Mouse (Mus musculus) right cerebral cortex, postnatal 25 days (tissue): ENCODE data around the gene 2300009A05Rik.
A peak's percentile ranks its signal among the peaks of the same experiment; 100 is the strongest.

Experiments
- DNase-seq: peaks from one replicate; pipeline ENCODE4 v3.0.0; 2022

The 2300009A05Rik gene

DNA sequence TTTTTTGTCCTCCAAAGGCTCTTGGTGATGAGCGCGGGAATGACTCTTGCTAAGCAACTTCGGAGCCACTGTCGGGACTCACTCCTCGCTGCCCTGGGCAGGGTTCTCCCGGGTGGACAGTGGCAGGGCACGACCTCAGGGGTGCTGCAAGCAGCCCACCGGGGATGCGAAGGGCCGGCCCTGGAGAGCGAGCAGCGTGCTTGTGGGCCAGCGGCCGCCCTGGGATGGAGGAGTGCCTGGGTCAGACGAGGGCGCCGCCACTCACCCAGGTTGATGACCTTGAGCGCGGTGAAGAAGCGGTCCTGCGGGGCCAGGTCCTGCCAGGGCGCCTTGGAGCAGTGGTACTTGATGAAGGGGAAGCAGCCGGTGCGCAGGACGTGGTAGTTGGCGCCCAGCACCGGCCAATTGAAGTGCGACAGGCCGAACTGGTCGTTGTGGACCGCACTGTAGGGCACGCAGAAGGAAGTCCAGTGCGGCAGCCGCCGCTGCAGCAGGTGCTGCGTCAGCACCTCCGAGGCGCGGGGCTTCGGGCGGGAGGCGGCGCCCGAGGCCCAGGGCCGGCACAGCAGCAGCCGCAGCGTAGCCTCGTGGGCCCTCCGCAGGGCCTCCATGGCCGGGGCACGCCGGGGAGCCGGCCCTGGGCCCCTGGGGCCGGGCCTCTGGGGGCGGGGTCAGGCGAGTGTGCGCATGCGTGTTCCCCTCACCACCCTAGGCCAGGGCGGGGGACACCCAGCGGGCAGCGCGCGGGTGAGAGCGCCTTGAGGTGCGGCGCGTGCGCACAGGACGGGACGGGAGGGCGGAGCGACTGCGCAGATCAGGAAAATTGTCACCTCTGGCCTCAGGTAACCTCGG, at the start of gene 2300009A05Rik:
Gene 2300009A05Rik, minus strand, starts transcription at position 636 of the 852 bp plus-strand sequence.
- peak; percentile 95 for DNase-seq

DNA sequence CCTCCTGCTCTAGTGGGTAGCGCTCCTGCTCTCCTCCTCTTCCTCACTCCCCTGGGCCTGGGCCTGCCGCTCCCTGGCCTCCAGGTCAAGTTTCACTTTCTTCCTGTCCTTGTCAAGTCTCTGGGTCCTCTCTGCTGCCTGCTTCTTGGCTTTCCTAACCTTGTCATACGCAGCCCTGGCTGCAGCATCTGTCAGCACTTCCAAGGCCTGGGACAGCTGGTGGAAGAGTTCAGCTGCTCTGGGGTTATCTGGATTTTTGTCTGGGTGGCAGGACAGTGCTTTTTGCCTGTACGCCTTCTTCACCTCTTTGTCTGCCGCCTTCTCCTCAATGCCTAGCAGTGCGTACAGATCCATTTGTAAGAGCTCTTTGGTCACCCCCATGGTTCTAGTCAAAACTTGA, 44.6 kb upstream of the 2300009A05Rik start:
- DNase-seq = no peak

DNA sequence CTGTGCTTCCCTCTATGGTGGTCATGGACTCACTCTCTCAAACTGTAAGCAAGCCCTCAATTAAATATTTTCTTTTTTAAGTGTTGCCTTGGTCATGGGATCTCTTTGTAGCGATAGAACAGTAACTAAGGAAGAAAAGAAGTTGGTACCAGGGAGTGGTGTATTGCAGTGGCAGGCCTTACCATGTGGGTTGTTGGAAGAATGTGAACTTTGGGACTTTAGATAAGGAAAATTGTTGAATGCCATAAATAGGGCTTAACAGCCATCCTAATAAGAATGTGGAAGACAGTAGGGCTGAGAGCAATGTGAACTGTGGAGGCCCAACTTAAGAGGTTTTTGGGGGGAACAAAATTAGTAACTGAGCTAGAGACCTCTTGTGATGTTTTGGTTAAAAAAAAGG, 31.6 kb upstream of the 2300009A05Rik start:
- DNase-seq = no peak

DNA sequence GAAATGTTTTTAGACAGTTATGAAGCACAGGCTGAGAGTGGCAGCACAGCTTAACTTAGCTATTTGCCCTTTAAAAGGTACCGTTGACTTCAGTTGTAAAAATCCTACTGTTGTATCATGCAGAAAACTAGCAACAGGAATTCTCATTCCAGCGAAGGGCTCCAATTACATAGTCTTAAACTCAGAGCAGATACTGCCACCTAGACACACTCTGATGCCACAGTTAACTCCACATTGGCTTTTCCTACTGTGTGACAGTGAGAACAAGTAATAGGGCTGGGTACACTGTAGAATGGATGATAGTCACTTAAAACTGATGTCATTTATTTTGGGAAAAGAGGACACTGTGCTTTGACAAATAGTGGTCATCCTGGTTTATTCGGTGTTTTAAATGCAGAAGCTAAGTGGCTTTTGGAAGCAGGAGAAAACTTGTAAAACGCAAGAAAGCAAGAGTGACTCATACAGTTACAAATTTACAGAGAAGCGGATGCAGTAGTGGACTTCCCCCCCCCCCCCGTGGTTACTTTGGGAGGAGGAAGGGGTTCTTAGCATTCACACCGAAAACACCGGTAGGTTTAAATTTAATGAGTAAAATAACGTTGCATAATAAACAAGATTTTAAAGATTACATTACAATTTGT, 22.2 kb upstream of the 2300009A05Rik start:
- DNase-seq = no peak

DNA sequence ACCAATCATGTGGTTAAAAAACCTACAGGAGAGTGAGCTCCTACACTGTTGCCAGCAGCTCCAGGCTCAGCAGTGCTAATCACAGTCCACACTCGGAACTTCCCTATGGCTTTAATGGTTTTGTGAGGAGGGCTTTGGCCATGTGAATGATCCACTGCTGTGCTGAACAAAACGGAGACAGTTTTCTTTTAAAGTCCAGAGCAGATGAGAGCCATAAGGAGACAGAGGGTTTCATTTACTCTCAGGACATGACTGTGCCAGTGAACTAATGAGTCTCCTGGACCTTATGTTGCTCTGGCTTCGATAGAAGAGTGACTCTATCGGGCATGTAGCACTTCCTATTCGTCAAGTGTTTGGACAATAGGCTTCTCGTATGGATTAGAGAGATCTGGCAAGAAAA, 21.4 kb upstream of the 2300009A05Rik start:
- DNase-seq = no peak

DNA sequence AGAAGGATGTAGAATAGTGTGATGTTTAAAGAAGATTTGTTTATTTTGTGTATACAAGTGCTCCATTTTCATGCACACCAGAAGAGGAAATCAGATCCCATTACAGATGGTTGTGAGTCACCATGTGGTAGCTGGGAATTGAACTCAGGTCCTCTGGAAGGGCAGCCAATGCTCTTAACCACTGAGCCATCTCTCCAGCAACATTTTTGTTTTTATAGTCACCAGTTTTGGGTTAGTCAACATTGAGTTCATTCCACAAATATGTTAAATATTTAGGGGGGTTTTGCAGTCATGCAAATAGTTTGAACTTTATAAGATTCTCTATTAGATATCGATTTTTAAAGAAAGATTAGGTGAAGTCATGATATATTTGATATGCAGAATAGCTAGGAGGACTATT, 1.1 kb upstream of the 2300009A05Rik start:
- DNase-seq = no peak

DNA sequence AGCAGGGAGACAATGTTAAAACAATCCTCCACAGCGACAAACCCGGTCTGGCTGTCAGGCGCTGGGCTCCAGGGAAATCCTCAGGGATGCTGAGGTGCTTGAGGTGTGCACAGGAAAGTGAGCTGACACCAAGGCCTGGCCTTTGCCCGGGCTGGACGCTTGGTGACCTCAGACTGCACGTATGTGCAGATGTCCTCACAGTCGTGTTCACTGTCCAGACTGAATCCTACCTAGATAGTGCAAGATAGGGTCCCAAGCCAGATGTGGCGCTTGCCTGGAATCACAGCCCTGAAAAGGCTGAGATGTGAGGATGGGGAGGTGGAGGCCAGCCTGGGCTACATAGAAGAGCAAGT, 393 bp upstream of the 2300009A05Rik start:
- no peak for DNase-seq

DNA sequence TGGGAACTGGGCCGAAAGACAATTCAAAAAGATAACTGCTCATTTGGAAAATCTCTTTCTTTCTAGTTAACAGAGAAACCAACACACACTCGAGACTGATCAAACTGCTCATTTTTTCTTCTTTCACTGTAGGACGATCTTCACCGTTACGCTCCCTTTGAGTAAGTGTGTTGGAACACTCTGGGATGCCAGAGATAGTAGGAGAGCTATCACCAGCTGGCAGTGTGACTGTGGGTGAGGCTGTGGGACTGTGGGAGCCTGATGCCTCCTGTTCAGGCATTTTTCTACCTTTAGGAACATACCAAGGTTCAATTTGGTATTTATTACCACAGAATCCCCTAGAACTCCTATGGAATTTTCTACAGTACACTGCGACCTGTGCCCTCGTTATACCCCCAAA, 3.4 kb downstream of the 2300009A05Rik start:
- no peak for DNase-seq

DNA sequence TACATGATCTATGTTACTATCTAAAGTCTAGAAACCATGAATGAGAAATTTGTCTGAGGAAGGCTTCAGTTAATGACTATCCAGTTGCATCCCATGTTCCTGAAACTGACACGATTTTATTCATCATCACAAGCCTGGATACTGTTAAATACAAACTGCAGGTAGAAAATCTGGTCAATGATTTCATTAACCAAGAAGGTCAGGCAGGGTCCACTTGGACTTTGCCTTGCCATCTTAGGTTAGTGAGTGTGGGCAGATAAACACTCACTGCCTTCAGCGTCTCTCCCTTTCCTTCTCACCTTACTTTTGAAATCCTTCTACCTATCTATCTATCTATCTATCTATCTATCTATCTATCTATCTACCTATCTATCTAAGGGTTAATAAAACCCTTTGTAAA, 7.7 kb downstream of the 2300009A05Rik start:
- no peak for DNase-seq

DNA sequence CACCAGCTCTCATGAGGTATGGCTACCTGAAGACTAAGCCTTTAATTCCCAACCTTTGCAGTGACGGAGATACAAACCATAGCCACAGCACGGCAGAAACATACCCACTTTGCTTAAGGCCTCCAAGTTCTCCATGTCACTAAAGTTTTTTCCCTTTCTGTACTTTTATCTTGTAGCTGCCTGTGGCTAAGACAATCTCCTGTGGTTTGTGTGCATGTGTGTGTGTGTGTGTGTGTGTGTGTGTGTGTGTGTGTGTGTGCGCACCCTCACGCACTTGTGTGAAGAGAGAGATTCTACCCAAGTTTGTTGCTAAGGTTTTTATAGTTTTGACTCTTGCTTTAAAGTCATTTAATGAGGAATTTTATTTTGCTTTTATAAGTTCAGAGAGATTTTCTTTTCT, 16.3 kb downstream of the 2300009A05Rik start:
- no peak for DNase-seq

DNA sequence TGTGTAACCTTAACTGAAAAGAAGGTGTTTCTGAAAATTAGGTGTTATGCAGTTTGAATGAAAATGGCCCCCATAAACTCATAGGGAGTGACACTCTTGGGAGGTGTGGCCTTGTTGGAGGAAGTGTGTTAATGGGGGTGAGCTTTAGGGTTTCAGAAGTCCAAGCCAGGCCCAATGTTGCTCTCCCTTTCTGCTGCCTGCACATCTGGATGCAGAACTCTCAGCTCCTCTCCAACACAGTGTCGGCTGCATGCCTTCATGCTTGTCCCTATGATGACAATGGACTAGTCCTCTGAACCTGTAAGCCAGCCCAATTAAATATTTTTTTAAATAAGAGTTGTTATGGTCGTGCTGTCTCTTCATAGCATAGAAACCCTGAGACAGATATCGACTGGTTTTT, 18.7 kb downstream of the 2300009A05Rik start:
- no peak for DNase-seq

DNA sequence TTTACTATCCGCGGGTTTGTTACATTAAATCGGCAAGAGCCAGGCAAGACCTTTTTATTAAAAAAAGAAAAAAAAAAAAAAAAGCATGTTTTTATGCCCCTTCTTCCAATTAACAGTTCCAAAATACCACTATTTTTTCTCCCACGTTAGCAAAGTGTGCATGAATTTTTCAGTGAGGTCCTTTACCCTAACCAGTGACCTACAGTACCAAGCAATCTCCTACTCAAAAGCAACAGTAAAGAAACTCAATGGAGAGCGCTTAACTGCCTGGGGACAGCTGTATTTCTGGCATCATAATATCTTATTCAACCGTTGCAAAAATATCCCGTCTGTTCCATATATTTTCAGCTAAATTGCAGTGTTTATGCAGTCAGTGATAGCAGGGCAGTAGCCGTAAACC, 20.9 kb downstream of the 2300009A05Rik start:
- DNase-seq = no peak

DNA sequence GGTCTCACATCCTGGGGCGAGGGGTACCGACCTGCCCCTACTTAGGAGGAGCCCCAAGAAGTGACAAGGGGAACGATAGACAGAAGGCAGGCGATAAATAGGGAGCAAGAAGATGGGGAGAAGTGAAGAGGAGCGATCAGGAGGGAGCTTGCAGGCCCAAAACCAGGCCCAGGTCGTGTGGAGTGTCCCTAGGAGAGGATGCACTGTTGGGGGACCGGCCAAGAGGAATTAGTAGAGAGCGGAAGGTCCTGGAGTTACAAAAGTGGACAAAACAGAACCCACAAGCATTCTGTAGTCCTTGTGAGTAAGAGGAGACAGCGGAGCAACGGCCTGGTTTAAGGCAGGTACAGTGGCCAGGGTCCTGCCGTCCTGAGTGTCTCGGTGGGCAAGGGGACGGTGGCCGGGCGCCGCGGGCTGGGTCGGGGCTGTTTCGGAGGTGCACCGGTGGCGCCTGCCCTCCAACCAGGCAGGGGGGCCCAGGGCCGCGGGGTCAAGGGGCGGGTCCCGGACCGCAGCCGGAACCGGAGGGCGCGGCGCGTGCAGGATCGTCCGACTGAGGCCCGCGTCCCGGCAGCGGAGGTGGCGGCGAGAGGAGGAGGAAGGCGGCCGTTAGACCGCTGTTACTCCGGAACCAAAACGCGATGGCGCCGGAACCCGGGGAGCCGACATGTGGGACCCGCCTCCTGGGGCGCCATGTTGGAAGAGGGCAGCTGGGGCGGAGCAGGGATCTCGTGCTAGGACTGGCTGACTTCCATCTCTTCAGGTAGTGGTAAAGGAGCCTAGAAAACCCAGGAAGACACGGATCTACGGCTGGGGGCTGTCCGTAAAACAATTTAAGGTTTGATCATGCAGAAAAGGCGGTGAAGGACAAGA, 21.5 kb downstream of the 2300009A05Rik start, which contains the start of gene Map2k5:
Gene Map2k5, minus strand, starts transcription at position 633 of the 873 bp plus-strand sequence.
- DNase-seq = peak; percentile 90

DNA sequence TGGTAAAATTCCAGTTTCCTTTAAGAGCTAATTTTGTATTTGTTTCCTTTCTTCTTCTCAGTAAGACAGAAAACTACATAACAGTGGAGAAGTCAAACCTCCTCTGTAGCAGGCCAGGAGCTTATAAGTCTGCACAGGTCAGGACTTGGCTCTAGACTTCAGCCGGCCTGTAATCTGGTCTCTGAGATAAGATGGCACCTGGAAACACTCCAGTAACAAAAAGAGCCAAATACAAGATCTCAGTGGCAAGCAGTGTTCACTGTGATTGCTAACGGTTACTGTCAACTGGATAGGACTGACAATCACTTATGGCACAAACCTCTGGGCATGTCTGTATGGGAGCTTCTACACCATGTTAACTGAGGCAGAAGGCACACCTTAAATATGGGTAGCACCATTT, 25.7 kb downstream of the 2300009A05Rik start:
- no peak for DNase-seq

DNA sequence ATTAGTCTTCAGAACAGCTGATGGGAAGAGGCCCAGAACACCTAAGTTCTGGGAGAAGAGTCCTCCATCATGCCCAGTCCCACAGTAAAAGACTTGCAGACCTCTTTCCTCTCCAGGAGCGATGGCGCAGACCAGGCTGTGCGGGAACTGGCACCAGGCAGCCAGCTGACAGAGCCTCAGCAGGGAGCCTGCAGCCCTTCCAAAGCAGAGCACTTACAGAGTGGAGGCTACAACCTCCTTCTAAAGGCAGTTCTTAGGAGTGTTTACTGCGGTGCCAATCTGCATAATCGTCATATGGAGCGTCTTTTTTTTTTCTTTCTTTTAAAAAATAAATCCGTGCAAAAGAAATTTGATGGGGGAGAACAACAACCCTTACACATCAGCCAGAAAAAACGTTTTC, 26.5 kb downstream of the 2300009A05Rik start:
- DNase-seq = no peak

DNA sequence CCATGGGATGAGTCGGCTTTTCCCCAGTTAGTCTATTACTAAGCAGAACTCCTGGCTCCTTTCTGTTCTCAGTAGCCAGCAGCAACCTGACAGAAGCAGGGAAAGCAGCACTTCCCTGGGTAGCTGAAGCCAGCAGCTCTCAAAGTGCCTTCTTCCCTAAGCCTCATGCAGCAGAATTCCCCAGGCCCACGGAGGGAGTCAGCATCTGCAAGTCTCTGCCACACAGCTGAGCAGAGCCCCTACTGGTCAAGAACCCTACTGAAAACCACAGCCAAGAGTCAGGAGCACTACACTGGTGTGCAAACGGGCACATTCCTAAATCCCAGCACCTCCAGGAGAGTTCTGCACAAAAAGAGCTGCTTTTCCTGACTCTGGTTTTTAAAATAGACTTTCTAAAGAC, 38.6 kb downstream of the 2300009A05Rik start:
- DNase-seq = no peak

DNA sequence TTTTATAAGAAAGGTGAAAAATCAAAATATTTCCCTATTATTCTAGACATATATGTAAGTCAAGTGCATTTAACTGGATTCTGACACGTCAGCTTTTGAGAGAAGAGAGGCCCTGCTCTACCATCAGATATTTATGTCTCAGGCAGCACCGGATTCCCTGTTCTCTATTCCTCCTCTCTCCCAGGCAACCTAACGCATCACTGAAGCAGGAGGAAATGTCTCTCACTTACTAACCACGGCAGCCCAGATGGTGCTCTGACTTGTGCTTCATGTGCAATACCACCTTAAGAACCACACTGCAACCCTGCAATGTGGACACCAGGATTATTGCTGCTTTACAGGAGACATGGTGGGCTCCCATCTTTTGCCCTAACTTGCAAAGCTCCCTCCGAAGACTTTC, 40.0 kb downstream of the 2300009A05Rik start:
- no peak for DNase-seq

DNA sequence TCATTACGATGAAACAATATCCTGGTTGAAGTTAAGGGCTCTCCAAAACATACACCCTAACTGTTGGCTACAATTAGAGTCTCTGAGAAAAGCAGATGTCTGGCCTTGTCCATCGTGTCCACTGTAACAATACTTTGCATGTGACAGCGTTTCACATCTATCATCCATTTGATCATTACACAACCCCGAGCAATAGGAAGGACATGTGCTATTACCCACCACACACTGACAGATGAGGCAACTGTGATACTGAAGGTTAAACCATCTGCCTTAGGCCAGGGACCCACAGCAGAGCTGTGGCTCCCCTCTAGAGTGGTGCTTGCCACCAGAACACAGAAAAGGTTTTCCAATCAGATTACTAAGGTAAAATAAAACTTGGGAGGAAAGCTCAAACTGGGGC, 42.3 kb downstream of the 2300009A05Rik start:
- DNase-seq = no peak

DNA sequence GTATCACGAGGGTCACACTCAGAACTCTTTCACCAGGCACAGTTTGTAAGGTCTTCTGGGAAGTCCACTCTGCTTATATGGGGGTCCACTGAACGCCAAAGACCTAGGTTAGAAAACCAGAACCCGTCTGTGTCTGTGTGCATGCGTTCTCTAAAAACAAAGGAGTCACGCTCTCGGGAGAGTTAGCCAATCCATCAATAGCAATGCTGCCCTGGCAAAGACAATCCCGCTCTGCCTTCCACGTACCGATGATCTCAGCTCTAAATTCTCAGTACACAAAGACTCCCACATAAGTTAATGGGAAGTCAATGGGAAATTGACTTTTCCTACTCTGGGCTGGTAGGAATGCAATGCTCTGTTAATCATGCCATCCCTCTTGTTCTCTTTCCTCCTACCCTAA, 42.8 kb downstream of the 2300009A05Rik start:
- DNase-seq = no peak

DNA sequence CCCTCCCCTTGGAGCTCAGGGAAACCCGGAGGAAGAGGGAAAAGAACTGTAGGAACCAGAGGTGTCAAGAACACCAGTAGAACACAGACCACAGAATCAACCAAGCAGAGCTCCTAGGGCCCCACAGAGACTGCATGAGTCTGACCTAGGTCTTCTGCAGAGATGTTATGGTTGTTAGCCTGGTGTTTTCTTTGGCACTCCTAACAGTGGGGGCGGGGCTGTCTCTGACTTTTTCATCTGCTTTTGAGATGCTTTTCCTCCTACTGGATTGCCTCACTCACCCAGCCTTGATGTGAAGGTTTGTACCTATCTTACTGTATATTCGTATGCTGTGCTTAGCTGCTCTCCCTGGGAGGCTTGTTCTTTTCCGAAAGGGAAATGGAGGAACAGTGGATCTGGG, 44.9 kb downstream of the 2300009A05Rik start:
- DNase-seq = no peak

DNA sequence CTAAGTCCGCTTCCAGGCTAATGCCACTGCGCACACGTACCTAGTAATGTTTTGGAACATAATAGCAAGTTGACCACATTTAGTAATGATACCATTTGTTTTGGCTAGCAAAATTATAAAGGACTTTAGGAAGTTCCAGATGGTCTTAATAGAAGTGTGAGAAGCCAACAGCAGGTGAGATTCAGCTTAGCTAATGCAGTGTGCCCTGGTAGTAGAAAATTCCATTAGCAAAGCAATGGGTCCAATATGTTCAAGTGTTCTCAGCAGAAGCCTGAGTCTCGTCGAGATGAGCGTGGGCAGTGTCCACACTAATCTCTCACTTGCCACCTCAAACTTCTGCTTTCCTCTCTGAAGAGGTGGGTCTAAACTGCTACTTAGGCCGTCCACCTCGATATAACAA, 49.0 kb downstream of the 2300009A05Rik start:
- no peak for DNase-seq

DNA sequence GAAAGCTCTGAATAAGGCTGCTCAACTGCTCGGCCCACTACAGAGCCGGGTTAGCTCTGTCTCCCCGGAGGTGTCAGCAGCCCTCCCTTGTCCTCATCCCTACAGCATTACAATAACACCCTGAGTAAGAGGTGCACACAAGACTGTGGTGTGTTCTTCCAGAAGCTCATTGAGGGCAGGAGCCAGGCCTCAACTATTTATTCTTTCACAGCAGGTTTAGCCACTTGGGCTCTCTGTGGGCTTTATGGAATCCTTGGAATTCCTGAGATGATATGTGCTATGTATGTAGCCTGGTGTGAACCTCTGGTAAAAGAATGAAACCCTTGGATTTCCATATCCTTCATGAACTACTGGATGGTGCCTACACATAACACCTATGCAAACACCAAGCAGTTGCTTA, 49.8 kb downstream of the 2300009A05Rik start:
- DNase-seq = no peak

DNA sequence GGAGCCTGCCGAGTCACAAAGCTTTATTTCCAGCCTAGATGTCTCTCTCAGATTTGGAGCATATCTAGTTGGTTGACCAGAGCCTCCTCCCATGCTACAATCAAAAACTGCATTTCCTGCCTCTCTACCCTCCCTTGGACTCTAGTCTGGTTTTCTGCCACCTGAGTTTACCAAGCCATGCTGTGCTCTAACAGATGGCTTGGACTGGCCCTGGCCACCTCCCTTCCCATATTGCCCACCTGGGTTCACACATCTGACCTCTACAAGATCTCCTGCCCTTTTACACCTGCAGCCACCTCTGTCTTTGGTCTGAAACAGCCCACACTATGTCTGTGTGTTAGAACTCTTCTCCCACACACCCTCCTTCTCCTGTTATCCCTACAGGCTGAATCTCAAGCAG, 50.9 kb downstream of the 2300009A05Rik start:
- DNase-seq = no peak

DNA sequence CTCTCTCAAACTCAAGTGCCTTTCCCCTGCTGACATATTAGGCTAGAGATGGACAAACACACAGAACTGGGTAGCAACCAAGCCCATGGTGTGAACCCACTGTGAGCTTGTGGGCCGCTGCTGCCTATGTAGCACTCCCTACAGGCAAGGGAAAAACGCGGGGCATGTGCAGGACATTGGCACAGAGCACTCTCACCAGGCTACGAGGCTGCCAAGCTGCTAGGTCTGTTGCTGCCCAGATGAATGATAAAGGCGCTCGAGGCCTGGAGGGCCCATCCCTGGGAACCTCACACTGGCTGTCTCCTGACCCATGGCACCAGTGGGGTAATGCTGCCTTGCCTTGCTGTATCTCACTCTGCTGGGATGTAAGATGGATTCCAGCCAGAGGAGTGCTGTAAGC, 53.0 kb downstream of the 2300009A05Rik start:
- DNase-seq = no peak
